Mouse (Mus musculus) layer of hippocampus, adult 2 months (tissue): ENCODE measurements around the gene Galk1. TPM values are rescaled to one million over a fixed set of nuclear protein-coding genes. Genes with fewer than 3 reads are reported as not detected.

Experiments used
- DNase-seq, 2 experiments: peaks; one replicate each; pipeline ENCODE4 v3.0.0; 2022; ENCODE audit warnings: low spot score in 2 of 2
- H3K27ac ChIP-seq: fragments of 200-600 bp; 2 replicates; pipeline ENCODE4 v1.8.1; 2022
- H3K4me3 ChIP-seq: fragments of 200-600 bp; 2 replicates; pipeline ENCODE4 v1.8.1; 2022; ENCODE audit warnings: mild to moderate bottlenecking
- CTCF ChIP-seq: fragments of 200-600 bp; conservative IDR thresholded peaks from 2 replicates; pipeline ENCODE4 v1.8.1; 2022; ENCODE audit warnings: antibody characterized with exemption, mild to moderate bottlenecking, moderate library complexity
- long read RNA-seq, 2 experiments: library from polyadenylated mRNA; stranded (forward); transcript quantifications; one replicate each; pipeline ENCODE4 v2.0.0; 2021; ENCODE audit warnings: borderline mapping rate in 2 of 2
- total RNA-seq, 2 experiments: library from RNA; stranded (reverse); gene quantifications; 2 replicates each; pipeline ENCODE4 v1.2.3; 2021

Galk1 gene
- total RNA-seq, result 10 to 100 TPM; 13.3 to 13.5 TPM
- long read RNA-seq, experiment 1, transcript Galk1-201 (8 exons, 1,406 nt), result major isoform, 8 of 10 reads
- long read RNA-seq, experiment 1, partial matches to known transcripts, result 1 of 10 reads
- long read RNA-seq, experiment 1, other reads (novel, unspliced or antisense), result 1 of 10 reads
- long read RNA-seq, experiment 2, transcript Galk1-201 (8 exons, 1,406 nt), result major isoform, 18 of 22 reads
- long read RNA-seq, experiment 2, partial matches to known transcripts, result 3 of 22 reads
- long read RNA-seq, experiment 2, other reads (novel, unspliced or antisense), result 1 of 22 reads

- DNase-seq, result peak; percentile 71 to 79
- peak within 1 kb of the TSS; percentile 52 for H3K27ac ChIP-seq
Observed at GRCm38 (mm10) chr11:116012262-116012947, at the start of gene Galk1. TSS of gene Galk1 (minus strand) at chr11:116012719.

GRCm38 (mm10) chr11:116061641-116062415 lies 49.3 kb upstream of the Galk1 start:
- Histone ChIP-seq H3K4me3 (no peak overlapping the region), H3K27ac (peak overlapping the region; percentile 90)
- TF ChIP-seq CTCF, result no peak
- peak in 1 of 2 experiments; percentile 47 for DNase-seq

More at GRCm38 (mm10) chr11:116012262-116012947, at the start of gene Galk1:
- peak within 1 kb of the TSS; percentile 80 for H3K4me3 ChIP-seq
- no peak for TF ChIP-seq CTCF

GRCm38 (mm10) chr11:116060596-116060995 lies 48.1 kb upstream of the Galk1 start:
- Histone ChIP-seq H3K27ac (peak overlapping the region; percentile 90), H3K4me3 (no peak overlapping the region)
- DNase-seq, result no peak
- TF ChIP-seq CTCF, result no peak

- Histone ChIP-seq H3K27ac (peak overlapping the region; percentile 90), H3K4me3 (no peak overlapping the region)
- TF ChIP-seq CTCF, result no peak
- no peak for DNase-seq
Observed at GRCm38 (mm10) chr11:116059691-116060025, 47.1 kb upstream of the Galk1 start.

GRCm38 (mm10) chr11:116058868-116059690 lies 46.6 kb upstream of the Galk1 start:
- Histone ChIP-seq H3K27ac (peak overlapping the region; percentile 90), H3K4me3 (no peak overlapping the region)
- no peak for TF ChIP-seq CTCF
- DNase-seq, result no peak

- no peak for DNase-seq
- peak overlapping the region; percentile 90 for H3K27ac ChIP-seq
Observed at GRCm38 (mm10) chr11:116058022-116058614, 45.6 kb upstream of the Galk1 start.

GRCm38 (mm10) chr11:116057237-116057881 lies 44.8 kb upstream of the Galk1 start:
- H3K27ac ChIP-seq, result peak overlapping the region; percentile 90
- no peak for TF ChIP-seq CTCF
- no peak for DNase-seq

More at GRCm38 (mm10) chr11:116058022-116058614, 45.6 kb upstream of the Galk1 start:
- no peak overlapping the region for H3K4me3 ChIP-seq
- TF ChIP-seq CTCF, result no peak

GRCm38 (mm10) chr11:116055873-116056272 lies 43.4 kb upstream of the Galk1 start:
- DNase-seq, result no peak
- Histone ChIP-seq H3K4me3 (no peak overlapping the region), H3K27ac (no peak overlapping the region)
- TF ChIP-seq CTCF, result no peak

More at GRCm38 (mm10) chr11:116057237-116057881, 44.8 kb upstream of the Galk1 start:
- H3K4me3 ChIP-seq, result no peak overlapping the region

- no peak for TF ChIP-seq CTCF
- no peak overlapping the region for H3K27ac ChIP-seq
- no peak overlapping the region for H3K4me3 ChIP-seq
- DNase-seq, result no peak
Observed at GRCm38 (mm10) chr11:116053510-116054229, 41.2 kb upstream of the Galk1 start.

GRCm38 (mm10) chr11:116050196-116050595 lies 37.7 kb upstream of the Galk1 start:
- Histone ChIP-seq H3K27ac (no peak overlapping the region), H3K4me3 (no peak overlapping the region)
- TF ChIP-seq CTCF, result no peak
- DNase-seq, result no peak

GRCm38 (mm10) chr11:116049610-116050009 lies 37.1 kb upstream of the Galk1 start:
- no peak overlapping the region for H3K4me3 ChIP-seq
- no peak for DNase-seq
- H3K27ac ChIP-seq, result no peak overlapping the region
- TF ChIP-seq CTCF, result no peak
